Mouse (Mus musculus): ENCODE data around the gene Lmbrd1.
"Not testable (repeated sequence)": the region's sequence is repeated elsewhere in the genome, so short reads cannot be mapped to it uniquely, and the experiment has no call there.

Lmbrd1 gene

DNA sequence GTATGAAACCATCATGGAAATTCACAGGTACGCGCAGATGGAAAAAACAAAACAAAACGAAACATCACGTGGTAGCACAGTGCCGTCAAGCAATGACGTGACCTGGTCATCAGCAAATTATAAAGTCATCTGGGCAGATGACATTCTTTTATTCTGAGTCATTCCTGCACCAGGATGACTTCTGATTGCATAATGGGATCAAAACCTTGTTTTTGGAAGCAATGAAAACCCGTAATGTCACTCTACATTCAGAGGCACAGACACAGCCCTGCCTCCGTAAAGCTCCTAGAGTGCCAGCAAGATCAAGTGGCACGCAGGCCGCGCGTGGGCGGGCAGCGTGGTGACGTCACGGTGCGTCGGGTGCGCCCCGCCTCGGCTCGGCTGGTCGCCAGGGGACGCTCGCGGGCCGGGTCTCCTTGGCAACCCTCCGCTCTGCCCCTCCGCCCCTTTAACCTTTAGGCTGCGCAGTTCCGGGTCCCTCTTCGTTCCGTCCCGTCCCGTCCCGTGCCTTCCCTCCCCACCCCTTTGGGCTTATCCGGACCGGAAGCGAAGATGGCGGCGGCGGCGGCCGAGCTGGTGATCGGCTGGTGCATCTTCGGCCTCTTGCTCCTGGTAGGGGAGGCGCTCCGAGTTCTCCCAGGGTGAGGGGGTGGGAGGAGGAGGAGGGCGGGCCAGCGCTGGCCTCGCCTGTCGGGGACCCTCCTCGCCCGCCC is at the start of gene Lmbrd1:
Gene Lmbrd1 (plus strand): TSS at position 426 of the 713 bp plus-strand sequence.
- DNase-seq: peak; percentile 94

DNA sequence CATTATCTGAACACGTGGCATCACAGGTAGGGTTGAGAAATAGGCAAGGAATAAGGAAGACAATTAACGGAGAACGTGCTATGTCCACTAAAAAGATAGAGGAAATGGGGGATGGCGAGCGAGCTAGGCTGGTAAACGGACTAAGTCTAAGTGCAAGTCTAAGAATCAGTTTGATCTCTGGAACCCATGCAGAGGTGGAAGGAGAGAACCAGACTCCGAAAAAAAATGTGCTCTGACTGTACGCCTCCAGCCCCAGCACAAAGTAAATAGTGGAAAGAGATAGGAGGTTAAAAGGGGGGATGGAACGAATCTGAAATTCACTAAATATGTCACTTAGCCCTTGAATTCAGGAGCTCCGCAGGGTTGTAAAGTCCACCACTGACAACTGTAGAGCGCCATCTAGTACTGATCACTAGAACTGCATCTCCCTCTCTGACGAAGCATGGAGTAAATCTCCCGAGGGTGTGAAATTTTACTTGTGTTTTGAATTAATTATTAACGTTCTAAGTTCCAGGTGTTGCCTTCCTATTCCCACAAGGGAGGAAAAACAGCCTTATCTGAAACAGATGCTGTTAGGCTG is 44.8 kb upstream of the Lmbrd1 start:
- DNase-seq: peak; percentile 20

DNA sequence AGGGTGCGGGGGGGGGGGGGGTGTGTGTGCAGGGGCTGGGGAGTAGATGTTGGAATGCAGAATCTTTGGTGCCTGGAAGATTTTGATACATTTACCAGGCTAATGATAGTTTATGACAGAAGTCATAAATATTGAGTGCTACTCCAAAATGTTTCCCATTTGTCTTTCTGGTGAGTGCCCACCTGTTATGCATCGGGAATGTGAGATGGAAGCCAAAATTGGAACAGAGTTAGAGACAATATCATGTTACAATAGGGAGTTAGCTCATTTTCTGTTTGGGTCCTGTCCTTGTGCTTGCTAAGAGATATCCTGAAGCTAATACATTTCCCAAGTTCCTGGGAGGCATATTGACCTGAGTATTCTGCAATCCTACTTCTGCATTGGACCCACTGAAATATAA is 28.3 kb upstream of the Lmbrd1 start:
- no peak for DNase-seq

DNA sequence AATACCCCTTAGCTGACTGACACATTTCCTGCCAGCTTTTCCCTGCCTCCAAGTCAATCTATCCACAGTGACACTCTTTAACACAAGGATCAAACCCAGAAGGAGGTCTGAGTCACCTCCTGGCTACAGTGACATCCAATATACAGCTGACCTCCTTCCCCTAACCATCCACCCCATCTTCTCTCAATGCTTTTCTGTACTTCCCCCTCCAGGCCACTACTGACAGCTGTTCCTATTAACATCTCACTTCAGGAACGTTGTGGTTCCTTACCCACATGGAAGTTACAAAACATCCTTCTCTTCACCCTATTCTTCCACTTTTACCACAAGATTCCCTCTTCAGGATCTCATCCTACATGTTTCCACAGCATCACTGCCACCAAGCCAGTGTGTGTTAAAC is 18.5 kb upstream of the Lmbrd1 start:
- DNase-seq: no peak

DNA sequence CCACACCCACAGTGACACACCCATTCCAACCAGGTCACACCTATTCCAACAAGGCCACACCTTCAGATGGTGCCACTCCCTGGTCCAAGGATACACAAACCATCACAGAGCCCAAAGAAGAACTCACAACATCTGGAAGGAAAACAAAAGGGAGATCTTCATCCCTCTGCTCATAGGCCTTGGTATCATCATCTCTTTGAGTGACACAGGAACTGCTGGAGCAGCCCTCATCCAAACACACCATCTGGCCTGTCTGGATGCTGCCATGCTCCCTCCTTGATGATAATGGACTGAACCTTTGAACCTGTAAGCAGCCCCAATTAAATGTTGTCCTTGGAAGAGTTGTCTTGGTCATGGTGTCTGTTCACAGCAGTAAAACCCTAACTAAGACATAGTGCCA is 17.8 kb upstream of the Lmbrd1 start:
- not testable (repeated sequence) for DNase-seq

DNA sequence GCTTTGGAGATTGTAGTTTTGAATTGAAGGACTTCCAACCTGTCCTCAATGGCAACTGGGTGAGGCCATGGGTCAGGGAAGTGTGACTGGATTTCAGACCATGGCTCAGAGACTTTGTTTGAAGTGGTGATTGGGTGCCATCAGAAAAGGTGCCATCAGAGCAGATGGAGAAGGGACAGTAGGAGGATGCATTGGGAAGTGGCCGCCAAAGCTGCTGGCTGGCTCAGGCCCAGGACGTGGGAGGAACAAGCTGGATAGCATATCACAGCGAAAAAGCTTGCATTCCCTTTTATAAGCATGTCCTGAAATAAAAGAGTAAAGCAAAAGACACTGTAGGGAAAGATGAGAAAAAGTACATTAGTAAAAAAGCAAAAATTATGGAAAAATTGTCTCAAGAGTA is 16.9 kb upstream of the Lmbrd1 start:
- peak; percentile 95 for DNase-seq

DNA sequence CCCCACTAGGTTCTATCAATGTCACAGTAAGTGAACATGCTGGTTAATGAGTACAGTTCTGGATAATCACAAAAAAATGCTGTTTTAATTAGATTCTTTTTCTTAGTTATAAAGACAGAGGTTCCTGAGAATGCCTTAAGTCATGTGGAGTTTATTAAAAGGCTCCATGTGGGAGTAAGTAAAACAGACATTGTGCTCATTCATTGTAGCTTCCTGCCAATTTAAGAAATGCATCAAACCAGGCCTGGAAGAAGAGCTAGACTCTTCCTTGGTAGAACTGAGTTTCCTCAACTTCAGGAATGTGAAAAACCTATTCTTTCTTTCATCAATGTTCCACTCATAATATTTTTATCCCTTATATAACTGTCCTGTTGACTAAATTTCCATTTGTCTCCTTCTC is 14.3 kb upstream of the Lmbrd1 start:
- no peak for DNase-seq

DNA sequence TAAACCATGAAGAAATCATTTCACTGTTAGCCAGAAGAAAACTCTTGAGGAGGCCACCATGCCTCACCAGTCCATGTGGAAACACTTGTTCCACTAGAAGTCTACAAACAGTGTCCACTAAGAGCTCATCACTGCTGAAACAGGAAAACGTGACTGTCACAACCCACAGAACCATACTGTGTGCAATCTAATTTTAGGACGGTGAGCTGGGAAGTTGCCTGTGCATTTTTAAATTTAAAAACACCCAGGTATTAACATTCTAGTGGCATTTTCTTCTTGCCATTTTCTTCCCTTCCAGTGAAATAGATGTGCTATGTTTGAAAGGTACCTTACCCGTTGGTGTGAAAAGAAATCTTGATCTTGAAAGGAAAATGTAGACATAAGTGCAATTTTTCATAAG is 5.2 kb upstream of the Lmbrd1 start:
- no peak for DNase-seq

DNA sequence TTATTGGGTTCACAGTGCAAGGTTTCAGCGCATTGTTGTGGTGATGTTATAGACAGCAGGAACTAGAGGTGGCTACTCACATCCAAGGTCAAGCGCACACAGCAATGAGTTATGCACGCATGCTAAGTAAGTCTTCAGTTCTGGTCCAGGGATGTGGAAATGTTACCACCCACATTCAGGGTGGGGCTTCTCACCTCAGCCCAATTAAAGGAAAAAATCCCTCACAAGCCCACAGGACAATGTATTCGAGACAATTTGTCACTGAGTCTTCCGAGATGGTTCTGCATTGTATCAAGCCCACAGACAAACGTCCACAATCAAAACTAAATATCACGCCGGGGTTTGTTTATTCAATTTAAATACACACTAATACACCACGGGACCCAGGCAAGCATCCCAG is 724 bp upstream of the Lmbrd1 start:
- peak; percentile 78 for DNase-seq

DNA sequence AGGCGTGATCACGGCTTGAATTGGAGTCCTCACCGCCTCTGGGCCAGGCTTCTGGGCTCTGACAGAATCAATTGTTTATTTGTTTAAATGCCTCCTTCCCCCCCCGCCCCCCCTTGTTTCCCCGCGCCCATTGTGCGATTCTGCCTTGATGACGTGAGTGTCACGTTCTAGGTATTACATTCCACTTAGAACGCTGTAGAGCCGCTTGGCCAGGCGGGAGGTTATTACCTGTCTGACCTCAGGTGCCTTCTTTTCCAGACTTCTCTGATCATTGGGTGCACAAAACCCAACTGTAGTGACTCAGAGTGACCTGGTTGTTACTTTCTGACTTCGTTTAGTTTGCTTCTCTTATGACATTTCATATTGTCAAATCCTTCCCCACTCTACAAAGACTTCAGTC is 641 bp downstream of the Lmbrd1 start:
- no peak for DNase-seq

DNA sequence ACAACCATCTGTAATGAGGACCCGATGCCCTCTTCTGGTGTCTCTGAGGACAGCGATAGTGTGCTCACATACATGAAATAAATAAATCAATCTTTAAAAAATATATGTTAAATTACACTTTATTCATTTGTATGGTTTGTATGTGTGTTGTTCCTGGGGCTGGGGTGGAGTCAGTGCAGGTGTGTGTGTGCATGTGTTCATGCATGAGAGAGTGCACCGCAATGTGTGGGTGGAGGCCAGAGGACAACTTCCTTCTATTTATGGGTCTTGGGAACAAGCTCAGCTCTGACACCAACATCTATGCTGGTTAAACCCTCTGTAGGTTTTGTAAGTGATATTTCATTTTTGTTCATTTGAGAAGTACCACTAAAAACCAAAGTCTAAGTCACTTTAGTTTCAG is 2.6 kb downstream of the Lmbrd1 start:
- no peak for DNase-seq

DNA sequence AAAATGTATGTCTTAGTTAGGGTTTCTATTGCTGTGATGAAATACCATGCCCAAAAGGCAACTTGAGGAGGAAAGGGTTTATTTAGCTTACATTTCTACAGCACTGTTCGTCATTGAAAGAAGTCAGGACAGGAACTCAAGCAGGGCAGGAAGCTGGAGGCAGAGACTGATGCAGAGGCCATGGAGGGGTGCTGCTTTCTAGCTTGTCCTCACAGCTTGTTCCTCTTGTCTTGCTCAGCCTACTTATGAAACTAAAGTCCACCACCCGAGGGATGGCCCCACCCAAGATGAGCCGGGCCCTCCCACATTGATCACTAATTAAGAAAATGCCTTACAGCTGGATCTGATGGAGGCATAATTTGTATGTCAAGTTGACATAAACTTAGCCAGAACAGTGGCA is 3.5 kb downstream of the Lmbrd1 start:
- no peak for DNase-seq

DNA sequence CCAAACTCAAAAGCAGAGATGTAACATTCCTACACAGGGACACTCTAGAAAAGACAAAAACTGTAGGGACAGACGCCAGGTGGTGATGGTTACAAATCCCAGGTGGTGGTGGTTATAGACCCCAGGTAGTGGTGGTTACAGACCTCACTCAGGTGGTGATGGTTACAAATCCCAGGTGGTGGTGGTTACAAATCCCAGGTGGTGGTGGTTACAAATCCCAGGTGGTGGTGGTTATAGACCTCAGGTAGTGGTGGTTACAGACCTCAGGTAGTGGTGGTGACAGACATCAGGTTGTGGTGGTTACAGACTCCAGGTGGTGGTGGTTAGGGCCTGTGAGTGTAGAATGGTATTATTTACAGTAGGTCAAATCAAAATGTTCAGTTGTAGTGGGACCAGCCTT is 5.5 kb downstream of the Lmbrd1 start:
- no peak for DNase-seq

DNA sequence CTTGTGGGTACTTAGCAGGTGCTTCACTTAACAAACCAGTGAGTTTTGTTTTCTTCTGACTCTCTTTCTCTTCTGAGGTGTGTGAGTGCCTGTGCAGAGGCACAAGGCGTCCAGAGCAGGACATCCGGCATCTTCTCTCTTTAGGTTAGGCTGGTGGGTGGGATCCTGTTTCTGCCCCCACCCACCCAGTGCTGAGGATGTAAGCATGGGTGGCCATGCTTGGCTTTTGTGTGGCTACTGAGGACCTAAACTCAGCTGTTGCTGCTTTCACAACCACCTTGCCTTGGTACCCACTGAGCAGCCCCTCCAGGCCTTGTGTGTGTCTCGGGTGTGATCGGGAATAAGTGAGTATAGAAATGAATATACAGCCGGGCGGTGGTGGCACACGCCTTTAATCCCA is 7.2 kb downstream of the Lmbrd1 start:
- no peak for DNase-seq

DNA sequence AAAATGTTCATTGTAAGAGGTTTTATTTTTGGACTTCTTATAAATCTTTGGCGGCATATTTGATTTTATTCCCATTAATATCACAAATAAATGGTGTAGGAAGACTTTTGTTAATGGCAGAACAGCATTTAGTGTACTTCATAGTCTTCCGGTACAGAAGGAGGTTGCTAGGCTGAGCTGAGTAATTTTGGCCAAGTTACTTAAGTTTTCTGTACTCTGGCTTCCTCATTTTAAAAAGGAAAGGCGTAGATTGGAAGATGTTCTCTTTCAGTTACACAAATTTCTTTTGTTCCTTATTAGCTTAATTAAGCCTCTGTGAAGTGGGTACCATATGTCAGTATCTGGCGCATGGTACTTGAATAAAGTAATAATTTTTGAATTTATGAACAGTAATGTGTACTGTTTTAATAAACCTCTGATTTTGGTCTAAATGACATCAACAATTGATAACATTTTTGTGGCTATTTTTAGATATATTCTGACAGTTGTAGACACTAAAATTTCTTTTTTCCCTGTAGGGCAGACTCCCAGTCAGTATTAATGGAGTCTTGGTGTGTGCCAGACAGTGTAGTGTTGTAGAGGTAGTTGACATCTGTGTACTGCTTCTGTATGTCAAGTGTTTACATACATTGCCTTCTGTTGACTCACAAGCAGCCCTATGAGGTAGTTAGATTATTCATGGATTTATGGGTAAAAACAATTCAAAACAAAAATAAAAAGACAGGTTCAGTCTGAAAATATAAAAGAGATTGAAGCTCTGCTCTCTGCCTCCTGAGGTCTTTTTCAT is 8.0 kb downstream of the Lmbrd1 start:
- no peak for DNase-seq

DNA sequence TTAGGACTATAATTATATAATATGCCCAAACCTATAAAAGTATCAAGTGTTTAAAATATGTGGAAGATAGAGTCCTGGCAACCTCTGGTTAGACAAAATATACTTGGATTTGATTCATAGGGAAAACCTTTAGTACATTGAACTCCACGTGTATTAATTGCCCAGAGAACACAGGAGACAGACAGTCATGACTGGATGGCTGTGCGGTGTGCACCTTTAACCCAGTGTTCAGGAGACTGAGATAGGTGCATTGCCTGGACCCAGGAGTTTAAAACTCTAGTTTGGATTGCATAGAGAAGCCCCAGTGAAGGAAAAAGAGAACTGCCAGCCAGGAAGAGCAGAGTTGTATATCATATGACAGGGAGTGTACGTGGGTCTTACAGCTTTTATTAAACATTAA is 19.2 kb downstream of the Lmbrd1 start:
- no peak for DNase-seq

DNA sequence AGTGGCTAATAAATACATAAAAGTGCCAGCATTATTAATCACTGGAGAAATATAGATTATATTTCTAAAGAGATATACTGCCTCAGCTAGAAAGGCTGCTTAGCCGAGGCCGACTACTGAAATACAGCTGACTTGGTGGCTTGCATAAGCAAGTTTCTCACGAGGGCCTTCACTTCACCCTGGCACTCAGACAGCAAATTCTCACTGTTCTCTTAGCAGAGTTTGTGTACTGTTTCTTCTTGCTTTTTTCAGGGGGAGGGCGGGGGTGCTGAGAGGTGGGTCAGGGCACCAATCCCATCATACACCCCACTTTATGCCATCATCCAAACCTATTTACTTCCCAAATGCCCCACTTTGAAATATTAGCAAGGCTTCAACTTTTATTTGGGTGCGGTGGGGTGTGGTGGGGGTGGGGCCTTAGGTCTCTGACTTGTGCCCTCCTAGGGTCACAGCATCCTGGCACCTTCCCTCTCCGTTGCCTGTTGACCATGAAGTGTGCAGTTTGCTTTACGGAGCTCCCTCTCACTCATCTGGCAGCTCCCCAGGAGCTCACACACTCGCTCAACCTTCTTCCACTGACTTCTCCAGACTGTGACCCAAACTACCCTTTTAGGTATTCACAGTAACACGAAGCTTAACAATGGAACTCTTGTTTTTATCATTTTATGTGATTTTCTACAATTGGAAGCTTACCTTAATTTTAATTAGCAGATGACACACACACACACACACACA is 19.9 kb downstream of the Lmbrd1 start:
- DNase-seq: no peak

DNA sequence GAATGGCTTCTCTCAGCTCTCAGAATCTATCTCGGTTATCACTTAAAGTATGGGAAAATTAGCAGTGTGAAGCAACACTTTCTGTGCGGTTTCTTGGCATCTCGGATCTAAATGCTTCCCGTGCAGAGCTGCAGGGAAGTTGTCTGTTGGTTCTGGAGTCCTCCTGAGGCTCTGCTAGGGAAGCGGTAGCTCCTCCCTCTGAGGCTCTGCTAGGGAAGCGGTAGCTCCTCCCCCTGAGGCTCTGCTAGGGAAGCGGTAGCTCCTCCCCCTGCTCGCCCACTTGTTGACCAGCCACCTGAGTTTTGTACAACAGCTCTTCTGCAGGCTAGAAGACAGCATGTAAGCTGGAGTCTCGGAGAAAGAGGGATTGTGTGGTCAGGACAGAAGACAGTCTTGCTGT is 20.9 kb downstream of the Lmbrd1 start:
- no peak for DNase-seq

DNA sequence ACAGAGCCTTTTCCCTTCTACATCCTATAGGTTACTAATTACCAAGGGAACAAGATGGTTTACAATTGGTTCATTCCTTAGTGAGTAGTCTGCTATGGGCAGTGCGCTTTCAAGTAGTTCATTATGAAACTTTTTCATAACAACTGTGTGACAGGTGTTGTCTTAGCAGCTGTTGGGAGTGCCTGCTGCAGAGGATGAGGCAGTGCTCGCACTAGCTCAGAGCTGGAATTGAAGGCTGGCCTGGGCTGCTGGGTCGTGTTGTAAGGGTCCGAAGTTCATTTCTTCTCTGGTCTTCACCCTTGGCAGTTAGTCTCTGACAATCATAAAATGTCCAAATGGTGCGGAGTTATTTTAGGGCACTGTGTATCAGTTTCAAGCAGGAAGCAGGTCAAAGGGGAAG is 21.8 kb downstream of the Lmbrd1 start:
- DNase-seq: no peak

DNA sequence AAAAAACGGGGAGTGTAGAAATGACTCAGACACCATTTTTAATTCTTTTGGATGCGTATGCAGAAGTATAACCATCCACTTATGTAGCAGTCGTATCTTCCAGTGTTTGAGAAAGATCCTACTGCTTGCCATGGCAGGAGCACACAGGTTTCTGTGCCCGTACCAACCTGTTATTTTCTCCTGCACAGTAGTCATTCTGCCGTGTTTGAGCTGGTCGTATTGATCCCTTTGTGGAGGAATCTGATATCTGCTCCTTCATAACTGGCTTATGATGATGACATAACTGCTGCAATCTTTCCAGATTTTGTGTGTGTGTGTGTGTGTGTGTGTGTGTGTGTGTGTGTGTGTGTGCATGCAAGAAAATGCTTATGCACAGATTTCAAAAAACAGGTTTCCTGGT is 25.4 kb downstream of the Lmbrd1 start:
- no peak for DNase-seq

DNA sequence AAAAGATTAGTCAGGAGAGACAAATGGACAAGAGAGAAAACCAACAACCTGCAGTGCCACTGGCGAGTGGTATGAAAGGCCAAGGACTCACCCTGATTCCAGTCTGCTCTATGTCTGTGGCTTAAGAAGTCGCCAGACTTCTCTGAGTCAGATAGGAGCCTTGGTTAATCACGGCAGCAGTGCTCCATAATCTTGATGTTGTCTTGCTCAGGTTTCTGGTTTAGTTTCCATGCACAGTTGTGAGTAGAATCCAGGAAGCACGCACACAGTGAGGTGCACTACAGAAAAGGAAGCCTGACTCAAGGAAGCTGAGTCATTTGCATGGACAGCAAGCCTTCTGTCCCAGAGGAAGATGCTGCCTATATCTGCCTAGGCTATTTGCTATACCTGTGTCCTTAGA is 37.9 kb downstream of the Lmbrd1 start:
- no peak for DNase-seq

DNA sequence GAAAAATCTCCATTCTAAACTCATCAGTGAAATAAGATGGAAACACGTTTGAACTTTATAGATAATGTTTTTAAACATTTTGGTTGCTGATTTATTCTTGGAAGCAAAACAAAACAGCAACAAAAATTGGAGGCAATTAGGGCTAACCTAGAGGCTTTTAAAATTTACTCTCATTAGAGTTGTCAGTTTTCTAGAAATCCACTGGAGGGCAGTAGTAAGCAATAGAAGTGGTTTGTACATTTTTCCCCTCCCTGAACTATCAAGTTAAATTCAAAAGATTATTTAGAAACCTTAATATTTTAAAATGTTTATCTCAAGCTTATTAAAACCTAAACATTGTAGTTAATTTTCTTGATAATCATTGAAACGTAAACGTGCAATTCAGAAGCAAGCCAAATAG is 41.2 kb downstream of the Lmbrd1 start:
- DNase-seq: no peak

DNA sequence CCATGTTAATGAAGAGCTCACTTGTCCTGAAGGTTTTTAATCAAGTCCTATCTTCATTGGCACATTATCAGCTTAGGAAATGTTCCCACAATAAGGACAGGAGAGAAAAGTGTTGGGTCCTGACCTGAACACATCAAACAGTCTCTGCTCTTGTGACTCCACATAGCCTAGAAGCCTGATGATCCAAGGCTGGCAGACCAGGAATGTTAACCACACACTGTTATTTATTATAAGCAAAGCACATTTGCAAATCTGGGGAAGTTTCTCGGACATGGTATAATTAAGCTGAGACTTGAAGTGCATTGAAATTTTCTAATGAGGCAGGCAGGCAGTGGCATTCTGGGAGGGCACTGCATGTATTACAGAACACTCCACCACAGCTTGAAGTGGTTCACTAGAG is 41.8 kb downstream of the Lmbrd1 start:
- DNase-seq: no peak

DNA sequence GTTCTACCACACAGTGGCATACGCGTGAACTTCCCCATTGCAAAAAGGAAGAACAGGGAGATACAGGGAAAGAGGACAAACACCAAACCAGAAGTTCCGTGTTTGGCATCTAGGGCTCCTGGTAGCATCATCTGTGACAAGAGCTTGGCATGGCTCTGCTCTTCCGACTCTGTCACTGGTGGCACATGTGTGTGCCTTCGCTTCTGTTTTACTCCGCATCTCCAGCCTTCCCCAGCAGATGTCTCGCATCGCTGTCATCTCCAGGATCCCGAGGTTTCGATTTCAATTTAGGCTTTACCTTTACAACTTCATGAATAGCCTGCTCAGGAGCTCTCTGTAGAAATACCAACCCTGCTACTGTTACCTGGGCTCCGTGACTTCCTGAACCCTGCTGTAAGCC is 51.4 kb downstream of the Lmbrd1 start:
- no peak for DNase-seq
